Mouse (Mus musculus): ENCODE data around the gene Msl1. TPM values are rescaled to one million over a fixed set of nuclear protein-coding genes. Genes with fewer than 3 reads are reported as not detected.

Msl1 gene
- polyA plus RNA-seq, 1 experiment = 99.1 TPM

GRCm38 (mm10) chr11:98776052-98776764, 19.1 kb upstream of the Msl1 start:
- Histone ChIP-seq H3K27ac (ENCODE audit: insufficient read depth, low read length) (peak overlapping the region; percentile 19; the same call in 1 of the 2 replicates), H3K27me3 (ENCODE audit: control insufficient read depth, insufficient read depth, low read length) (no peaks in the 10 kb centered on the region), H3K4me1 (ENCODE audit: control insufficient read depth, insufficient read depth, low read length) (peaks cover 10% of the 10 kb centered on the region; the same call in 1 of the 2 replicates), H3K4me3 (replicated peaks; ENCODE audit: insufficient read depth, low read depth, low read length) (no peak overlapping the region)
- 77% methylated on average over 12 of the region's 12 CpGs for WGBS
- TF ChIP-seq CTCF (IDR thresholded peaks at IDR 0.05; ENCODE audit: borderline replicate concordance, insufficient read depth, low read depth, low read length) = no peak
- TF ChIP-seq POLR2A (IDR thresholded peaks at IDR 0.05; ENCODE audit: borderline replicate concordance, insufficient read depth, low read length) = no peak
- no peak for DNase-seq

- WGBS = 40% methylated on average over 9 of the region's 9 CpGs
- Histone ChIP-seq H3K27me3 (ENCODE audit: control insufficient read depth, insufficient read depth, low read length) (no peaks in the 10 kb centered on the region), H3K4me1 (ENCODE audit: control insufficient read depth, insufficient read depth, low read length) (peaks cover 9% of the 10 kb centered on the region), H3K4me3 (replicated peaks; ENCODE audit: insufficient read depth, low read depth, low read length) (no peak overlapping the region), H3K27ac (ENCODE audit: insufficient read depth, low read length) (no peak overlapping the region)
- no peak for DNase-seq
- TF ChIP-seq POLR2A (IDR thresholded peaks at IDR 0.05; ENCODE audit: borderline replicate concordance, insufficient read depth, low read length) (no peak), CTCF (IDR thresholded peaks at IDR 0.05; ENCODE audit: borderline replicate concordance, insufficient read depth, low read depth, low read length) (no peak)
Observed at GRCm38 (mm10) chr11:98776843-98777590, 18.3 kb upstream of the Msl1 start.

GRCm38 (mm10) chr11:98777888-98778287, 17.4 kb upstream of the Msl1 start:
- no peaks in the 10 kb centered on the region for H3K27me3 ChIP-seq (ENCODE audit: control insufficient read depth, insufficient read depth, low read length)
- DNase-seq = no peak

GRCm38 (mm10) chr11:98781851-98782512, 13.3 kb upstream of the Msl1 start:
- no peak for TF ChIP-seq POLR2A (IDR thresholded peaks at IDR 0.05; ENCODE audit: borderline replicate concordance, insufficient read depth, low read length)
- no peak for TF ChIP-seq CTCF (IDR thresholded peaks at IDR 0.05; ENCODE audit: borderline replicate concordance, insufficient read depth, low read depth, low read length)
- Histone ChIP-seq H3K27me3 (ENCODE audit: control insufficient read depth, insufficient read depth, low read length) (no peaks in the 10 kb centered on the region), H3K4me3 (replicated peaks; ENCODE audit: insufficient read depth, low read depth, low read length) (peak overlapping the region; percentile 23), H3K27ac (ENCODE audit: insufficient read depth, low read length) (peak overlapping the region; percentile 97), H3K4me1 (ENCODE audit: control insufficient read depth, insufficient read depth, low read length) (peaks cover 39% of the 10 kb centered on the region)
- DNase-seq = peak; percentile 50 to 61
- WGBS = 23% methylated on average over 14 of the region's 14 CpGs

More at GRCm38 (mm10) chr11:98777888-98778287, 17.4 kb upstream of the Msl1 start:
- TF ChIP-seq CTCF (IDR thresholded peaks at IDR 0.05; ENCODE audit: borderline replicate concordance, insufficient read depth, low read depth, low read length) (no peak), POLR2A (IDR thresholded peaks at IDR 0.05; ENCODE audit: borderline replicate concordance, insufficient read depth, low read length) (no peak)
- H3K27ac ChIP-seq (ENCODE audit: insufficient read depth, low read length) = no peak overlapping the region
- H3K4me3 ChIP-seq (replicated peaks; ENCODE audit: insufficient read depth, low read depth, low read length) = no peak overlapping the region
- H3K4me1 ChIP-seq (ENCODE audit: control insufficient read depth, insufficient read depth, low read length) = peaks cover 16% of the 10 kb centered on the region

GRCm38 (mm10) chr11:98782651-98783235, 12.6 kb upstream of the Msl1 start:
- WGBS = 10% methylated on average over 17 of the region's 17 CpGs
- H3K4me3 ChIP-seq (replicated peaks; ENCODE audit: insufficient read depth, low read depth, low read length) = peak overlapping the region; percentile 48
- peak; percentile 51 to 62 for DNase-seq

GRCm38 (mm10) chr11:98783236-98783696, 12.1 kb upstream of the Msl1 start:
- no peaks in the 10 kb centered on the region for H3K27me3 ChIP-seq (ENCODE audit: control insufficient read depth, insufficient read depth, low read length)
- peak; percentile 94 to 97 for DNase-seq
- peaks cover 39% of the 10 kb centered on the region for H3K4me1 ChIP-seq (ENCODE audit: control insufficient read depth, insufficient read depth, low read length)
- H3K4me3 ChIP-seq (replicated peaks; ENCODE audit: insufficient read depth, low read depth, low read length) = peak overlapping the region; percentile 48
- peak overlapping the region; percentile 97 for H3K27ac ChIP-seq (ENCODE audit: insufficient read depth, low read length)
- WGBS = 1% methylated on average over 20 of the region's 20 CpGs
- peak; percentile 92 for TF ChIP-seq POLR2A (IDR thresholded peaks at IDR 0.05; ENCODE audit: borderline replicate concordance, insufficient read depth, low read length)
- TF ChIP-seq CTCF (IDR thresholded peaks at IDR 0.05; ENCODE audit: borderline replicate concordance, insufficient read depth, low read depth, low read length) = no peak

More at GRCm38 (mm10) chr11:98782651-98783235, 12.6 kb upstream of the Msl1 start:
- TF ChIP-seq CTCF (IDR thresholded peaks at IDR 0.05; ENCODE audit: borderline replicate concordance, insufficient read depth, low read depth, low read length) (no peak), POLR2A (IDR thresholded peaks at IDR 0.05; ENCODE audit: borderline replicate concordance, insufficient read depth, low read length) (no peak)
- Histone ChIP-seq H3K27ac (ENCODE audit: insufficient read depth, low read length) (peak overlapping the region; percentile 97), H3K27me3 (ENCODE audit: control insufficient read depth, insufficient read depth, low read length) (no peaks in the 10 kb centered on the region), H3K4me1 (ENCODE audit: control insufficient read depth, insufficient read depth, low read length) (peaks cover 39% of the 10 kb centered on the region)

- H3K4me1 ChIP-seq (ENCODE audit: control insufficient read depth, insufficient read depth, low read length) = peaks cover 39% of the 10 kb centered on the region
- H3K4me3 ChIP-seq (replicated peaks; ENCODE audit: insufficient read depth, low read depth, low read length) = no peak overlapping the region
- H3K27ac ChIP-seq (ENCODE audit: insufficient read depth, low read length) = peak overlapping the region; percentile 97
- 79% methylated on average over 4 of the region's 4 CpGs for WGBS
- no peak for TF ChIP-seq POLR2A (IDR thresholded peaks at IDR 0.05; ENCODE audit: borderline replicate concordance, insufficient read depth, low read length)
- TF ChIP-seq CTCF (IDR thresholded peaks at IDR 0.05; ENCODE audit: borderline replicate concordance, insufficient read depth, low read depth, low read length) = no peak
- no peaks in the 10 kb centered on the region for H3K27me3 ChIP-seq (ENCODE audit: control insufficient read depth, insufficient read depth, low read length)
- peak in 1 of 2 experiments; percentile 38 for DNase-seq
Observed at GRCm38 (mm10) chr11:98784139-98784538, 11.2 kb upstream of the Msl1 start.
